Mouse (Mus musculus): ENCODE measurements around the gene Phactr2.

GRCm38 (mm10) chr10:13415489-13416104, 58.6 kb downstream of the Phactr2 start:
- TF ChIP-seq POLR2A (IDR thresholded peaks at IDR 0.05; ENCODE audit: borderline replicate concordance, extremely low read depth, low read depth, low read length) (no peak), CTCF (IDR thresholded peaks at IDR 0.05; ENCODE audit: insufficient read depth, low read length) (no peak)
